Mouse (Mus musculus): ENCODE results near the gene Dbnl.

Dbnl gene

GRCm38 (mm10) chr11:5788056-5789014 lies at the start of gene Dbnl:
Gene Dbnl, plus strand, starts transcription at chr11:5788488.
- DNase-seq: peak; percentile 93

GRCm38 (mm10) chr11:5738888-5739632 lies 49.2 kb upstream of the Dbnl start:
- no peak for DNase-seq

- DNase-seq: no peak
Measured at GRCm38 (mm10) chr11:5739846-5740245, 48.4 kb upstream of the Dbnl start.

GRCm38 (mm10) chr11:5740599-5740964 lies 47.7 kb upstream of the Dbnl start:
- no peak for DNase-seq

- DNase-seq: peak; percentile 66
Measured at GRCm38 (mm10) chr11:5740965-5741627, 47.2 kb upstream of the Dbnl start.

GRCm38 (mm10) chr11:5742106-5742505 lies 46.2 kb upstream of the Dbnl start:
- DNase-seq: no peak

- DNase-seq: no peak
Measured at GRCm38 (mm10) chr11:5744951-5745350, 43.3 kb upstream of the Dbnl start.

- no peak for DNase-seq
Measured at GRCm38 (mm10) chr11:5753755-5754154, 34.5 kb upstream of the Dbnl start.

GRCm38 (mm10) chr11:5761820-5762632 lies 26.3 kb upstream of the Dbnl start, which contains the start of gene Urgcp:
Gene Urgcp, minus strand, starts transcription at chr11:5762376.
- peak; percentile 94 for DNase-seq

- no peak for DNase-seq
Measured at GRCm38 (mm10) chr11:5762633-5762982, 25.7 kb upstream of the Dbnl start.

GRCm38 (mm10) chr11:5766019-5766418 lies 22.3 kb upstream of the Dbnl start:
- no peak for DNase-seq

GRCm38 (mm10) chr11:5778481-5778880 lies 9.8 kb upstream of the Dbnl start:
- DNase-seq: no peak

GRCm38 (mm10) chr11:5780035-5780499 lies 8.2 kb upstream of the Dbnl start:
- DNase-seq: peak; percentile 81

- no peak for DNase-seq
Measured at GRCm38 (mm10) chr11:5782199-5782944, 5.9 kb upstream of the Dbnl start.

- DNase-seq: no peak
Measured at GRCm38 (mm10) chr11:5785732-5786131, 2.6 kb upstream of the Dbnl start.

- no peak for DNase-seq
Measured at GRCm38 (mm10) chr11:5787671-5788055, 625 bp upstream of the Dbnl start.

- no peak for DNase-seq
Measured at GRCm38 (mm10) chr11:5789071-5789753, 924 bp downstream of the Dbnl start.

- DNase-seq: no peak
Measured at GRCm38 (mm10) chr11:5789754-5790333, 1.6 kb downstream of the Dbnl start.

GRCm38 (mm10) chr11:5790431-5790830 lies 2.1 kb downstream of the Dbnl start:
- no peak for DNase-seq

GRCm38 (mm10) chr11:5795290-5795689 lies 7.0 kb downstream of the Dbnl start:
- no peak for DNase-seq

GRCm38 (mm10) chr11:5795706-5796105 lies 7.4 kb downstream of the Dbnl start:
- DNase-seq: no peak

Measured in cerebellum, adult 9-10 months (tissue).